Mouse (Mus musculus) kidney, adult 8-10 months (tissue): ENCODE measurements around the gene Cenps.
"Not testable (repeated sequence)": the region's sequence is repeated elsewhere in the genome, so short reads cannot be mapped to it uniquely, and the experiment has no call there.

Experiments
- DNase-seq, 2 experiments: peaks; one replicate each; pipeline ENCODE4 v3.0.0; 2022

Gene Cenps

GRCm38 (mm10) chr4:149103875-149104561 lies 33.4 kb downstream of the Cenps start, which contains the start of gene Dffa:
Gene Dffa (plus strand): TSS chr4:149104146.
- DNase-seq: peak; percentile 91 to 94

GRCm38 (mm10) chr4:149101456-149101855 lies 36.0 kb downstream of the Cenps start:
- DNase-seq: no peak

- not testable (repeated sequence) for DNase-seq
Measured at GRCm38 (mm10) chr4:149100449-149100848, 37.0 kb downstream of the Cenps start.

DNA sequence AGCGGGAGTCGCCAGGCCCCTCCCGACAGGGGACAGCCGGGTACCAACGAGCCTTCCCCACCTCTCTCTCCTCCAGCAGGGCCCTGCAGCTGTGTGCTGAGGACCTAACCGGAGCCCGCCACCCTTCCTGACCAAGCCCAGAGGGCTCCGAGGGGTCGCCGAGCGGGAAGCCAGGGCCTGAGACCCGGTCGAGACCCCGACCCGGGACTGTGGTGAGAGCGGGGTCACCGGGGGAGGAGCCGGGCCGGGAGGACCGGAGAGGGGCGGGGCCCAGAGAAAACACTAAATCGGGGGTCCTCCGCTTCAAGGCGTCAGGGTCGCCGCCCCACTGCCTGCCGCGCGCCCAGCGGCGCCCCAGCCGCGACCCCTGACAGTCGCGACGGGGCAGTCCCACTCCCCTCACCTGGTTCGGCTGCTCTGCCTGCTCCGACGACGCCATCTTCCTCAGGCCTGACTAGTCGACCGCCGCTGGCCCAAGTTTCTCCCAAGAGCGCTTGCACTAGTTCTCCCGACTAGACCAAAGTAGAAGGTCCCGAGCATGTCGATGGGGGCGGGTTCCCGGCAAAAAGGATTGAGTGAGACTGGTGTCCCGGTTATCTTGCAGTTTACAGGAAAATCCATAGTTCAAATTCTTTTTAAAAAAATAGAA lies 37.9 kb downstream of the Cenps start, which contains the start of gene Pex14:
TSS of gene Pex14 (minus strand) at position 508 of the 649 bp plus-strand sequence.
- DNase-seq: peak; percentile 91 to 94

- DNase-seq: no peak
Measured at GRCm38 (mm10) chr4:149098571-149098970, 38.9 kb downstream of the Cenps start.

GRCm38 (mm10) chr4:149097956-149098355 lies 39.5 kb downstream of the Cenps start:
- DNase-seq: no peak

- no peak for DNase-seq
Measured at GRCm38 (mm10) chr4:149091364-149091763, 46.1 kb downstream of the Cenps start.

GRCm38 (mm10) chr4:149085381-149085780 lies 52.0 kb downstream of the Cenps start:
- no peak for DNase-seq

GRCm38 (mm10) chr4:149081528-149081927 lies 55.9 kb downstream of the Cenps start:
- DNase-seq: peak; percentile 92 to 93

- DNase-seq: no peak
Measured at GRCm38 (mm10) chr4:149080111-149080510, 57.3 kb downstream of the Cenps start.

DNA sequence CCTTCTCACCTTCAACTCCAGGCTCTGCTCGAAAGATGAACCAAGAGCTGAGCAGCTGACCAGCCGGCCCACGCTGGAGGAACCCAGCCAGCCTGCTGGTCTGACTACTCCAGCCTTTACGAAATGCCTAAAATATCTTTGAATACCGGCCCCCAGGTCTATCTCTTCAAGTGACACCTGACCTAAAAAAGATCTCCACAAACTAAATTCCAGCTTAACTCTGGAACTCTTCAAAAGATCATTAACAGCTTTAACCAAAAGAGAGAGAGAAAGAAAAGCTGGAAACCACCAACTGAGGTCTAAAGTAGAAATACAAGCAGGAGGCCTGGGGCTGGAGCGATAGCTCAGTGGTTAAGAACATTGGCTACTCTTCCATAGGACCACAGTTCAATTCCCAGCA lies 57.8 kb downstream of the Cenps start:
- DNase-seq: no peak

DNA sequence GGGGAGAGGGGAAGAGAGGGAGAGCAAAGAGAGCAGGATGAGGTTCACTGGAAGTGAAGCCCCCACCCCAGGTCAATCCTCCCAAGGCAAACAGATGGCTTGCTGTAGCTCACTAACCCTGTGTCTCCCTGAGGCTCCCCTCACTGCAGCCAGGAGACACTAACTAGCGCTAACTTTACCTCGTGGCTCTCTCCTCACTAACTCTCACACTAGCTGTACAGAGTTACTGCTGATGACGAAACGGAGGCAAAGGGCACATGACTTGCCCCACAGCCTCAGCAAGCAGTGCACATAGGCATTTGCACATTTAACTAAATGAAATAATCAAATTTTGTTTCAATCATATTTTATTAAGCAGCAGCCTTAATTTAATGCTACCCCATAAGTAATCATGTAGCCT lies 59.2 kb downstream of the Cenps start:
- DNase-seq: peak in 1 of 2 experiments; percentile 39
